Mouse (Mus musculus): ENCODE results near the gene Ep400.

GRCm38 (mm10) chr5:110733231-110733823 is 37.2 kb downstream of the Ep400 start:
- TF ChIP-seq CTCF (IDR thresholded peaks at IDR 0.05; ENCODE audit: low read depth) (no peak), EP300 (optimal IDR thresholded peaks at IDR 0.05) (no peak)
